Mouse (Mus musculus) megakaryocyte, embryonic 14.5 days (primary cell): Measurements from ENCODE around the gene Gm17349.

ENCODE experiments used
- FLI1 ChIP-seq: IDR thresholded peaks from 2 replicates; pipeline ENCODE4 v1.6.1; 2012; ENCODE audit warnings: low read length, inconsistent platforms, mixed read lengths
- GATA1 ChIP-seq: IDR thresholded peaks from 3 replicates; pipeline ENCODE4 v1.6.1; 2012; ENCODE audit warnings: mixed read lengths, low read length, inconsistent platforms, borderline replicate concordance

DNA sequence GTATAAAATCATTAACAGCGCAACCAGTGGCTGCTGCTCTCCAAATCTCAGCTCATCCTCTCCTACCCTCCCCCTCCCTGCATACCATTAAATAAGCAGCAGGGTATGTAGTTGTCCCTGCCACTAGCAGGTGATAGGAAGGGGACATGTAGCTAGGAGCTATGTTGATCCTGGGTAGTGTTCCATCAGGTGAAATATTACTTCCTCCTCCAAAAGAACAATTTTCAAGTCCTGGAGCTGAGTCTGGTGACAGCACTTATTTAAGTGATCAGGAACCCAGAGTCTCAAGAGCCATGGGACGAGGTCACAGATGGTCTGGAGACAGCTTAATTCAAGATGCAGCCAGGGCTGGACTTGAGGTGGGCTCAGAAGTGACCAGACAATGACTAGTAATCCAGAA, 30.3 kb upstream of the Gm17349 start:
- TF ChIP-seq GATA1 (no peak), FLI1 (no peak)
